Comparison of ENCODE assay signal across 18 mouse cellular contexts in genomic region chr11:52272619-52273018, GRCm38 (mm10). TPM values are rescaled to one million over a fixed set of nuclear protein-coding genes. Genes with fewer than 3 reads are reported as not detected.
DNase-seq lines count a peak whose midpoint lies in the region; ATAC-seq and TF ChIP-seq lines count a peak whose summit lies in the region.
"Had no signal": no experiment of that assay in that cellular context is flagged by ENCODE, and none has a peak within 500 bp of the region (broad histone marks: within the 10 kb centered on the region; RNA-seq: fewer than 3 reads in every experiment).

No protein-coding gene starts in this region.

- intact Hi-C loops in left cerebral cortex, adult 2 months (cut with DNase I) = no loop called here

- DNase-seq in embryo, embryonic 10 days (ENCODE audit: low spot score) = peak; percentile 48
- no peak for DNase-seq in embryo, embryonic 9.5 days (ENCODE audit: extremely low spot score)
- DNase-seq in left cerebral cortex, adult 2 months (ENCODE audit: extremely low spot score in 1 of 2, low spot score in 2 of 2) = no peak
- no peak for DNase-seq in left cerebral cortex, adult 18-20 months (ENCODE audit: low spot score in 2 of 2)
- DNase-seq in CH12.LX (ENCODE audit: extremely low read depth) = no peak
- peak; percentile 11 for DNase-seq in forelimb bud, embryonic 11.5 days (ENCODE audit: low read depth, low spot score)
- DNase-seq in layer of hippocampus, adult 11-12 months (ENCODE audit: low spot score) = no peak
- DNase-seq: cerebellum, adult 8-10 months had no signal

- TF ChIP-seq RAD21 in CH12.LX (IDR thresholded peaks at IDR 0.05; ENCODE audit: low read depth, low read length) = no peak

- TF ChIP-seq EP300 in CH12.LX (IDR thresholded peaks at IDR 0.05; ENCODE audit: low read length) = no peak

- dilution Hi-C loops in CH12.LX (cut with MboI; ENCODE audit: extremely low pct_ligation_motif_present, extremely low pct_unique_long_range_greater_than_20kb, low sequenced_read_pairs) = no loop called here

- in situ Hi-C loops in CH12.LX (cut with MboI; ENCODE audit: low pct_ligation_motif_present, low pct_unique_long_range_greater_than_20kb, low sequenced_read_pairs) = no loop called here

- H3K27ac ChIP-seq in left cerebral cortex, adult 2 months = peak overlapping the region; percentile 28; the same call in 1 of the 2 replicates
- H3K27ac ChIP-seq in CH12.LX (ENCODE audit: insufficient read depth, low read depth) = no peak overlapping the region
- no peak overlapping the region for H3K27ac ChIP-seq in forebrain, embryonic 16.5 days (ENCODE audit: low read length)
- H3K27ac ChIP-seq: liver, embryonic 15.5 days had no signal

- H3K4me2 ChIP-seq in CH12.LX (ENCODE audit: insufficient read depth, low read depth, poor library complexity, severe bottlenecking) = no peak overlapping the region
- H3K4me2 ChIP-seq in forebrain, embryonic 16.5 days (ENCODE audit: low read length) = no peak overlapping the region
- H3K4me2 ChIP-seq: liver, embryonic 15.5 days had no signal

- H3K4me3 ChIP-seq in left cerebral cortex, adult 2 months = no peak overlapping the region
- no peak overlapping the region for H3K4me3 ChIP-seq in CH12.LX (replicated peaks in 1 of 3; ENCODE audit: low read depth in 2 of 3, low read length in 2 of 3, poor library complexity in 1 of 3)
- H3K4me3 ChIP-seq in forebrain, embryonic 16.5 days (replicated peaks; ENCODE audit: low read length) = no peak overlapping the region
- H3K4me3 ChIP-seq: liver, embryonic 15.5 days had no signal

- H3K79me2 ChIP-seq in CH12.LX (replicated peaks; ENCODE audit: control insufficient read depth, extremely low read depth, insufficient read depth, poor library complexity, severe bottlenecking) = no peaks in the 10 kb centered on the region

- no peak for ATAC-seq in forebrain, embryonic 16.5 days
- ATAC-seq: intestine, postnatal 0 days had no signal

- peaks cover 0 to 2% of the 10 kb centered on the region in 2 experiments for H3K36me3 ChIP-seq in CH12.LX (replicated peaks in 1 of 2; ENCODE audit: control insufficient read depth in 1 of 2, insufficient read depth in 1 of 2, low read length in 1 of 2)
- H3K36me3 ChIP-seq in forebrain, embryonic 16.5 days (ENCODE audit: control insufficient read depth, insufficient read depth) = no peaks in the 10 kb centered on the region
- H3K36me3 ChIP-seq: liver, embryonic 15.5 days had no signal

- no peak for TF ChIP-seq POLR2A in CH12.LX (IDR thresholded peaks at IDR 0.05; ENCODE audit: low read depth, low read length)

- no peak for TF ChIP-seq CTCF in left cerebral cortex, adult 2 months (IDR thresholded peaks at IDR 0.05)
- TF ChIP-seq CTCF in CH12.LX (conservative IDR thresholded peaks at IDR 0.05 in 1 of 2, IDR thresholded peaks at IDR 0.05 in 1 of 2; ENCODE audit: low read depth in 2 of 2, low read length in 2 of 2) = no peak

- no peaks in the 10 kb centered on the region for H3K9me3 ChIP-seq in CH12.LX (replicated peaks; ENCODE audit: low read length)
- H3K9me3 ChIP-seq in forebrain, embryonic 16.5 days (ENCODE audit: control insufficient read depth, low read length) = no peaks in the 10 kb centered on the region
- H3K9me3 ChIP-seq: liver, embryonic 15.5 days had no signal

- 74% methylated on average over 6 of the region's 6 CpGs for WGBS in forebrain, embryonic 16.5 days

- no peaks in the 10 kb centered on the region for H3K27me3 ChIP-seq in CH12.LX (replicated peaks)
- H3K27me3 ChIP-seq in forebrain, embryonic 16.5 days (replicated peaks; ENCODE audit: control insufficient read depth, insufficient read depth, low read length) = no peaks in the 10 kb centered on the region
- H3K27me3 ChIP-seq: liver, embryonic 15.5 days had no signal

- H3K4me1 ChIP-seq in CH12.LX (ENCODE audit: control insufficient read depth in 1 of 2, insufficient read depth in 2 of 2) = peaks cover 27 to 49% of the 10 kb centered on the region in 2 experiments
- no peaks in the 10 kb centered on the region for H3K4me1 ChIP-seq in forebrain, embryonic 16.5 days (replicated peaks; ENCODE audit: control insufficient read depth, insufficient read depth, low read length)

- H3K9ac ChIP-seq in CH12.LX (ENCODE audit: insufficient read depth, low read depth) = no peak overlapping the region
- no peak overlapping the region for H3K9ac ChIP-seq in forebrain, embryonic 16.5 days (replicated peaks; ENCODE audit: low read depth, low read length)
- H3K9ac ChIP-seq: liver, embryonic 15.5 days had no signal

TF ChIP-seq in CH12.LX, 34 proteins besides CTCF, POLR2A, EP300 and RAD21:
- TF ChIP-seq IRF4 (IDR thresholded peaks at IDR 0.05; ENCODE audit: low read depth, low read length) (no peak), ETS1 (conservative IDR thresholded peaks at IDR 0.05; ENCODE audit: low read depth, low read length) (peak; percentile 21; the same call in 1 of the 2 replicates), MEF2A (IDR thresholded peaks at IDR 0.05; ENCODE audit: borderline replicate concordance, low read depth, low read length) (peak; percentile 67; the same call in 1 of the 2 replicates)
TF ChIP-seq in CH12.LX: peak in this region for 2.

RNA-seq across cellular contexts. Expression of gene Tcf7, which starts 10.2 kb away (rescaled TPM):
- 1 to 10 TPM; 3.8 to 5.0 TPM for total RNA-seq in left cerebral cortex, adult 2 months (2021)
- total RNA-seq in left cerebral cortex, adult 18-20 months (2021) = 1 to 10 TPM; 4.6 to 6.3 TPM
- total RNA-seq in CH12.LX (2012; rRNA removed) = 0.46 and 0.55 TPM in 2 replicates
- 0.77 and 0.85 TPM in 2 replicates for total RNA-seq in CH12.LX (2014; rRNA removed)
- polyA plus RNA-seq in CH12.LX (2012; ENCODE audit: insufficient read length, low read depth) = 4.4 and 5.5 TPM in 2 replicates
- polyA plus RNA-seq in forebrain, embryonic 16.5 days (2015; fragmentation: Nextera tagmentation; extraction: Ambion mirVana) = 2.7 and 4.8 TPM in 2 replicates

RNA-seq across cellular contexts. Expression of gene Skp1a, which starts 40.8 kb away (rescaled TPM):
- 100 to 1,000 TPM; 436 to 471 TPM for total RNA-seq in left cerebral cortex, adult 2 months (2021)
- total RNA-seq in left cerebral cortex, adult 18-20 months (2021) = 100 to 1,000 TPM; 477 to 492 TPM
- total RNA-seq in CH12.LX (2012; rRNA removed) = 169 and 248 TPM in 2 replicates
- 371 and 466 TPM in 2 replicates for total RNA-seq in CH12.LX (2014; rRNA removed)
- 209 and 278 TPM in 2 replicates for polyA plus RNA-seq in CH12.LX (2012; ENCODE audit: insufficient read length, low read depth)
- 1,143 and 1,208 TPM in 2 replicates for polyA plus RNA-seq in forebrain, embryonic 16.5 days (2015; fragmentation: Nextera tagmentation; extraction: Ambion mirVana)

RNA-seq across cellular contexts. Expression of gene Olfr1371, which starts 58.8 kb away (rescaled TPM):
- total RNA-seq in left cerebral cortex, adult 2 months (2021) = not detected
- not detected for total RNA-seq in left cerebral cortex, adult 18-20 months (2021)
- not detected in 2 replicates for total RNA-seq in CH12.LX (2012; rRNA removed)
- not detected in 2 replicates for total RNA-seq in CH12.LX (2014; rRNA removed)
- not detected in 2 replicates for polyA plus RNA-seq in CH12.LX (2012; ENCODE audit: insufficient read length, low read depth)
- polyA plus RNA-seq in forebrain, embryonic 16.5 days (2015; fragmentation: Nextera tagmentation; extraction: Ambion mirVana) = not detected in 2 replicates
- total RNA-seq: gastrocnemius, adult 18-20 months; heart, postnatal 4 days; layer of hippocampus, adult 18-20 months; left cerebral cortex, postnatal 36 days; MEL; midbrain, postnatal 0 days had no signal
- polyA plus RNA-seq: brain, embryonic 14.5 days; intestine, postnatal 0 days; liver, embryonic 15.5 days; midbrain, postnatal 0 days had no signal

Comparison
In these comparisons a context has a peak if more than half of its experiments do, and no peak if none do; other contexts are left out.
1. DNase-seq: peak in embryo, embryonic 10 days (single experiment) and forelimb bud, embryonic 11.5 days (single experiment); none in embryo, embryonic 9.5 days (single experiment), left cerebral cortex, adult 2 months (0 of 2), left cerebral cortex, adult 18-20 months (0 of 2), CH12.LX (single experiment) and layer of hippocampus, adult 11-12 months (single experiment).